Mouse (Mus musculus) urinary bladder, postnatal 14 days (tissue): ENCODE measurements at regions not wholly inside any gene's neighbourhood (a gene's known extent, or its start where the extent isn't known, plus 50 kb on each side); places are given as distances from the start of the nearest gene placed in this dataset.

Experiments used
- DNase-seq: peaks from one replicate; pipeline ENCODE4 v3.0.0; 2021; ENCODE audit warnings: low spot score

DNA sequence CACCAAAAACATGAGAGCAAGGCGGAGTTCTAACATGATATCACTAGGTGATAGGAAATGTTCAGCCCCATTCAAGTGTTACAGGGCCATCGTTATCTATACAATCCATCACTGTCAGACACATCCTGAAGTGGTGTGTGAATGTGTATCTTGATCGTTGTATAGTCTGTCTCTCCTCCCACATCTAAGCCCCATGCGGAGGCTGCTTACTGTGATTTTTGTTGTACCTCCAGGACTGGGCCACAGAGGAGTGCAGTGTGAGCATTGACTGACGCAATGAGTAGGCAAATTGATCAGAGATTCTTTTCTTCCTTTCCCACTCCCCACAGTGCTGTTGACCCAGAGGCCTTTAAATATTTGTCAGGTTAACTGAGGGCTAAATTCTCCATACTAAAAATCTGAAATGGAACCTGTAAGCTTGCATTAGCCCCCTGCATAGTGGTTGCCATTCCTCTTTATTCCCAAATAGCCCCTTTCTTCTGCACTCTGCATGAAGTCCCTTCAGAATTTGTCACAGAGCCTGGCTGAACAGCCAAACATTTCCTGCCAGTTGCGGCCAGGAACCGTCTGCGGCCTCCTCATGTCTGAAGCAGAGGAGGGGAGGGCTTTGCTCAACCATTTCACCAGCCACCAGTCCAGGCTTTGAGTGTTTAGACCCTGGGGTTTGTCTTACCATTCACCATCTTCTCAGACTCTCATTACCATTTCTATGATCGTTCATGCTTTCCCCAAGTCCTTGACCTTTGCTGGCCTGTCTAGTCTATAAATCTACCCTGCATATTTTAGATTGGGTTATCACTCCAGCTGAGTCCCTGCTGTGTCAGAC lies 119.3 kb downstream of the Ttc8 start:
- no peak for DNase-seq

DNA sequence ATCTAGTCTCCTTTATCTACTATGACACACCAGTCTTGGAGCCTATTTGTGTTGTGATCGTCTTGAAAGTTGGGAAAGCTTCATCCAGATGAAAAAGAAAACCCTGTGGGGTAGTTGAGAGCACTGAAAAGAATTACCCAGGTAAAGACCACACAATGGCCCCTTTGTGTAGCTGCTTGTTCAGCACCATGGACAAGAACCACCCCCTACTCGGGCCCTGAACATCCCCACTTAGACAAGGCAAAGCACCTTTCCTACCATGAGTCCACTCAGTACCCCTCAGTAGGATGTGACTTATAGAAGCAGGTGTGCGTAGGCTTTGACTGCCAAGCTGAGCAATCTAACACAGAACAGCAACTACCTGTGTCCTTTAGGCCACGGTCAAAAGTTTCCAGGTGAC lies 121.2 kb downstream of the Ttc8 start:
- DNase-seq: no peak

DNA sequence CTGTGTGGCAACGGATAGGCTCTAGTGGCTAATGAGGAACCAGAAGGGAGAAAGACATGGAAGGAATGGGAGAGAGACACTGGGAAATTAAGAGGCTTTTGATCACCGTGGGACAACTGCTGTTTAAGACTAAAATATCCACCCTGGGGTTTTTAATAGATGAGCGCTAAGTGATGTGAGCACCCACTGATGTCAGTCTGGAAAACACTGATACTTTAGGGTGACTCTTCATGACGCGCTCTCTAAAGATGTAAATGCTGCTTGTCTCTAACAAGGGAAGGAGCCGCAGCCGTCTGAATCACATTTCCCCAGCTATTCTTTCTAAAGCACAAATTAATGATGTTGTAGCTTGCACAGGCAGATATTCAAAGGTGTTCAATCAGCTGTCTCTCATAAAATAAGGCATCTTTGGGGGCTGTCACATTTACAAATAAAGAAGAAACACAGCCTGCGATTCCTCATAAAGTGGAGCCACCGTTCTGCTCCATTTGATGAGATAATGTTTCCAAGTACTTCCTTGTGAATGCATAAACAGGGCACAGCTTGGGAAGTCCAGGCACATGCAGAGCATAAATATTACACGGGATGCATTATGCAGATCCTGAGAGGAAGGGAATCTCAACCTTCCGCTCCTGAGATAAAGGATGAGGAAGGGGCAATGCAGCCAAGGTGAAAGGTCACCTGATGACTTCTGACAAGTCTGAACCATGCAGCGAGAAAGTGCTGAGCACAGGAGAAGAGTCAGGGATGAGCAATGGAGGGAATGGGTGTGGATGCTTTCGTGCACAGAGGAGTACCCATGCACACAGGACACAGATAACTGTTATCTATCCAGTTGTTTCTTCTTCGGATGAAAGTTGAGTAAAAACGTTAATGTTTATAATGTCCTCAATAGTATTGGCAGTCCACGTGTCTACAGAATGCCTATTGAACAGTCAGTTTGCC lies 122.8 kb downstream of the Ttc8 start:
- DNase-seq: no peak

DNA sequence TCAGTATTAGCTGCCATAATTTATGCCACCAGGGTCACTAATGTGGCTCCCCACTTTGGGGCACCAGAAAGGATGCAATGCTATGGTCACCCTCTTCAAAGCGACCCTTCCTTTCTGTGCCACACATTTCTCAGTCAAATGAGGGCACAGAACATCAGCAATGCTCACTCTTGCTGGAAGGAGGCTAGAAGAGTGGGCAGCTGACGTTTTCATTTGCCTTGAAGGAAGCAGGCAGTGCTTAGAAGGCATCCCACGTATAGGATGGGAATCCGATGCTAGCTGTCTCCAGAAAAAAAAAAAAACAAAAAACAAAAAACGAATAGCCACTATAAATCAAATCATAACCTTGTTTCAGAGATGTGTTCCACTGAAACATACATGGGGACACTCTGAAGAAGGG lies 124.1 kb downstream of the Ttc8 start:
- no peak for DNase-seq

DNA sequence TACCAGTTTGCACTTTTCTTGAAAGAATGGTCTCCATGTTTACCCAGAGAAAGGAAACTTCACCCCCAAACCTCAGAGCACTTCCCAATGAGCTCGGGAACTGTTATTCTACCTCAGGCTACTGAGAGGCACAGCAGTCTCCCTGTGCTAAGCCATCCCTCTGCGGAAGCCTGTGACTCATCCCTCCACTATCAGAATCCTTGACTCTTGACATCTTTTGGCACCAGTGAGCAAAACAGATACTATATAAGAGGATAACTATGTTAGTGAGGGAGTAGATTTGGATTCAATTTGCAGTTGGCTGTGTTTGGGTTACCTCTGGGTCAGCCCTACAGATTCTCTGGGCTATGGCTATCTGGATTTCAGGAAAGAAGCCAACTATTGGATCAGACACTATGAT lies 130.1 kb downstream of the Ttc8 start:
- DNase-seq: no peak

DNA sequence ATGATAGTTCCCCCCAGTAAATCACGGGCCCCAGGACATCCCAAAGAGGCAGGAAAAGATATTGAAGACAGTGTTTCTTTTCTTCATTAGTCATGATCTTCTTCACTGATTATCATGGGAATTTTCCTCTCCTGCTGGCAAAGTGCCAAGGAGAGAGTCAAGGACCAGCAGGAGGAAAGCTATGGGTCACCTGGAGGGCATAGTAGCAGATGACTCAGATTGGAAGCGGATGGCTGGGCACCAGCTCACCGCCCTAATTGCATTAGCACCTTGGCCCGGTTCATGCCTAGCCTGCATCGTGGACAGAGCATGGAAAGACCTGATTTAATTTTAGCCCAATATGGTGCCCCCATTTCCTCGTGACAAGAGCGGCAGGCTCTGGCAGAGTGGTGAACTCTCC lies 132.2 kb downstream of the Ttc8 start:
- DNase-seq: no peak

DNA sequence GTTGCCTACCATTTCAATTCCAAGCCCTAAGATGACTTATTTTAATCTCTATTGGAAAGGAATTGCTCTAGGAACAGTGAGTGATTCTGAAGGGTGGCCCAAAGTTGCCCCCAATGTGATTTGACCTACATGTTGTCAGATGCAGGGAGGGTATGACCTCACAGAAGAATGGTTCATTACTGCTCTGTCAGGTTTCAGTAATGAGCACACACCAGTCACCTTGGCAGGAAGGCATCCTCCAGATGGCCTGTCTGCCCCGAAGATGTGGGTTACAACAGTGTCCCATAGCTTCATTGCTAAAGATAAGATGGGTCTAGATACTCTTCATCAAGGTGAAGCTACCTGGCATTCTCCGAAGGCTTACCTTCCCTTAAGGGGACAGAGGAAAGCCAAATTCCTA lies 137.1 kb downstream of the Ttc8 start:
- no peak for DNase-seq

DNA sequence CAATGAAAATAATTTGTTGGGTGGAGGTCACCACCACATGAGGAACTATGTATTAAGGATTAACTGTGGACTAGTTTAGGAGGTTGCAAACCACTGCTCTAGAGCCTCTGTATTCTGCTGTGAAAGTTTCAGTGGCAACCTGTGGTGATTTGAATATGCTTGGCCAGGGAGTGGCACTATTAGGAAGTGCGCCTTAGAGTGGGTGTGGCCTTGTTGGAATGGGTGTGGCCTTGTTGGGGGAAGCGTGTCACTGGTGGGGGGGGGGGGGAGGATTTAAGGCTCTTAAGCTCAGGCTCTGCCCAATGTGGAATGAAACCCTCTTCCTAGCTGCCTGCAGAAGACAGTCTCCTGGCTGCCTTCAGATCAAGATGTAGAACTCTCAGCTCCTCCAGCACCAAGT lies 138.5 kb downstream of the Ttc8 start:
- DNase-seq: no peak

DNA sequence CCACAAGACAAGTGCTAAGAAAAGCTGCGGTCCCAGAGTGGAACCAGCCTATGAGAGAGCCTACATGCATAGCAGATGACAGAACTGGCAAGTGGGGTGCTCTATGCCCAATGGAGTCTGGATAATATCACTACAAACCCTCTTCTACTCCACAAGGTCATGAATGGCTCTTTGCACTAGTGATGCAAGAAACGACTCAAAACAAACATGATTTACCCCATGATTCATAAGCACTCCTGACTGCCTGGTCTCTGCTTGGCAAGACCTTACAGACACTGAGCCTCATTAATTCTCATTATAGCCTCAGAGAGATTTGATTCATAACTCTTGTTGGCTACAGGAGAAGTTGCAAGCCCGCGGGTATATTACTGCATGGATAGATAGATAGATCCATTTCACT lies 139.1 kb downstream of the Ttc8 start:
- no peak for DNase-seq

DNA sequence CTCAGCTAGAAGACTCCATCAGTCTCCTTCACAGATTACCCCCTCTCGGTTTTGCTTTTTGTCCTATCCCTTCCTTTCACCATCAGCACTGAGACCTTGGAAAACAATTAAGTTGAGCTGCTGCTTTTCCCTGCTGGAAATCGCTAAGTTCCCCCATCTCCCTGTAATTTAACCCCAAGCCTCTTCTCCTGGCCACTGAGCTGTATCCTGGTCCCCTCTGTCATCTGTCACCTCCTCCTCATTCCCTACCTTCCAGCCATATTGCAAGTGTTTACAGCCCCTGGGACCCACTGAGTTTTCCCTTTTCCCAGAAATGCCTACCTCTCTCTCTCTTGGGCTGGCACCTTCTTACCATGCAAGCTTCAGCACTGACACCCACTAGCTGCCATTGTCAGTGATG lies 140.3 kb downstream of the Ttc8 start:
- no peak for DNase-seq

DNA sequence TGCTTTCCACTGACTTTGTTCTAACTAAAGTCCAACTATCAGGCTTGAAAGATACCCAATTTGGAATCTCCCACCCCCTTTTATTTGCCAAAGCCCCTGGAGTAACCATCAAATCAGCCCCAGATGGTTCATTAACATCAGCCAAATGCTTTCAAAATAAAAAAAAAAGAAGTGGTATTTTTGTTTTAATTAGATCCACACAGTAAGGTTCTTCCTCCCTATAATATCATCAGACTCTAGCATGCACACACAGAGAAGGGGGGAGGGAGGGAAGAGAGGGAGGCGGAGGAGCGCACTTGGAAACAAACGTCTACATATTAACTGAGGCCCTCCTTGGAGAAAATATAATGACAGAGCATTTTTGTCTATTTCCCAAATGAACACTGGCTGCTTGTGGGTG lies 143.1 kb downstream of the Ttc8 start:
- DNase-seq: no peak

DNA sequence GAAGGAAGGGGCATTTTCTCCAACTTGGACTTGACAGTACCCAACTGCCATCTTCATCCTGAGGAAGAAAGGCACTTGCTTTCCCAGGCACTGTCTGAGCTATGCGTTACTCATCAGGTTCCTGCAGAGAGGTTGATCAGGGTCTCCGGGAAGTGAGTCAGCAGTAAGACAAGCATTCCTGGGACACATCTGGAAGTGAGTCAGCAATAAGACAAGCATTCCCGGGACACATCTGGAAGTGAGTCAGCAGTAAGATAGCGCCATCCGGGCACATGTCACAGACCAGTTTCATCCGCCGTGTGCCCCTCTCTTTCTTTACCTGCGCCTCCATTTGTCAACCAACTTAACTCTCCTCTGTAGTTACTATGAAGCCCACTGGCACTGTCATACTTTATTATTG lies 143.5 kb downstream of the Ttc8 start:
- no peak for DNase-seq

DNA sequence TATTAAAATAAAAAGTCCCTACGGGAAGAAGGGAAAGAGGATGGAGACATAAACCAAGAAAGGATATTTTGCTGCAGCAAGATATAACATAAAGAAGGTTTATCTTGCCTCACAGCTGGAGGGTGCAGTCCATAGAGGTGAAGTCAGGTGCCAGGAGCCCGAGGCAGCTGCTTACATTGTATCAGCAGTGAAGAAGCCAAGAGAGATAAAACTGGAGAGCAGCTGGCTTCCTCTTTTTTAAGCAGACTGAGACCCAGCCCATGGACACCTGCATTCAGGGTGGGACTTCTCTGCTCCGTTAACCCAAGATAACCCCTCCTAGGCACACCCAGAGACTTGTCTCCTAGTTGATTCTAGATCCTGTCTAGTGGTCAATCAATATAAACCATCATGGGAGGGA lies 147.6 kb downstream of the Ttc8 start:
- no peak for DNase-seq

DNA sequence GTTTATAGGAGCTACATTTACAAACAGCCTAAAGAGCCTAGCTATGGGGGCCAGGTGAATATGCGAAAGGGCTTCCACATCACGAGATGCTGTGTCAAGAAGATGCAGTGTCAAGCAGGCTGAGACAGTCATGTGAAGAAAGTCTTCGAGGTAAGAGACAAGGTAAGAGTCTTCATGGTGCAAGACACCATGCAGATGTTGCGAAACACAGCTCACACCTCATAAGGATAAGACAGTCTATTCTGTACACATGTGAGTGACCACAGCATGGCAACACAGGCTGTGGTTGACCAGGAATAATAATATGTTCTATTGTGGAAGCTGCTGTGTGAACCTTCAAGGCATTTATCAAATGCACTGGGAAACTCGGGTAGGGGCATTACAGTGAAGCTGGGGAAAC lies 153.4 kb downstream of the Ttc8 start:
- DNase-seq: no peak

DNA sequence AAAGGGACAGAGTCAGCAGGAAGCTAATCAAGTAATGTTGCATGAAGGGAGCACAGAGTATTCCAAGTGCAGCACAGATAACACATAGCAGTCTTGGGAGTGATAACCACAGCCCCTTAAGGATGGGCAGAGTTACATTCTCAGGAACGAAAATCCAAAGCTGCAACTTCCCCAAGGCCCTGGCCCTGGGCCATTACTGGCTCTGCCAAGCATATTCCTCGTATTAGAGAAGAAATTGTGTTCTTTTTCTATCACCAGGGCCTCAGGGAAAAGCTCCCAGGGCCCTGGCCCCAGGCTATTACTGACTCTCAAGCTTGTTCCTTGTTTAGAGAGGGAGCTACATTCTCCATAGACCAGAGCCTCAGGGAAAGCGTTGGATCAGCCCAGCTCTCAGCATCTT lies 157.0 kb downstream of the Ttc8 start:
- DNase-seq: no peak

DNA sequence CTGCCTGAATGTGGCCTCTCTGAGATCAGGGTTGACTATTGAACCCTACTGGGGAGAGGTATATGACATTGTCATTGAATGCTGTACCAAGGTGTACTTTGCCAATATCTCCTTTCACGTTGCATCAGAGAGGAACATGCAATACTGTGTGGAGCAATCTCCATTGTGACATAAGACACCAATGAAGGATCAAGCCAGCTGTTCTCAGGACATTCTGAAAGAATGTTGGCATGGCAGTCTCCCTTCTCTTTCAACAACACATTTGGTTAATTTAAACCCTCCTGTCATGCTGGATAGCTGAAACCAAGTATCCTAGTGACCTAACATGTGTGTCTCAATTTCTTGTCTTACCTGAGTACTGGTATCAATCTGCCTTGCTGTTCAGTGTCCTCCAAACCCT lies 159.5 kb downstream of the Ttc8 start:
- DNase-seq: no peak

DNA sequence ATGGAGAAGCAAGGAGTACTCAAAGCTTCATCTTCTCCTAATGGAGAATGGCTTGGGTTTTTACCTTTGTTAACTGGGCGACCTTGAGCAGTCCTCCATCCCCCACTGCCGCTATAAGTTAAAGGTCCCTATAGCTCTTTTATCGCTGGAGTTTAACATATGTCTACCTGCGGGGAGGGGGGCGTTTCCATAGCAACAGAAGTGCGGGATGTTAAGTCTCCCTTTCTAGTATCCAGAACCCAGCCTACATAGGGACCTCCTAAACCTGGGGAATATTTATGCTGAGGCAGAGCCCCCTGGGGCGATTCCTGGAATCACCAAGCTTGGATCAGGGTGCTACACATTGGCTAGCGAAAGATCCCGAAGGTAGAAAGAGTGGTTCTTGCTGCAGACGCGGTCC lies 163.2 kb downstream of the Ttc8 start:
- DNase-seq: no peak

DNA sequence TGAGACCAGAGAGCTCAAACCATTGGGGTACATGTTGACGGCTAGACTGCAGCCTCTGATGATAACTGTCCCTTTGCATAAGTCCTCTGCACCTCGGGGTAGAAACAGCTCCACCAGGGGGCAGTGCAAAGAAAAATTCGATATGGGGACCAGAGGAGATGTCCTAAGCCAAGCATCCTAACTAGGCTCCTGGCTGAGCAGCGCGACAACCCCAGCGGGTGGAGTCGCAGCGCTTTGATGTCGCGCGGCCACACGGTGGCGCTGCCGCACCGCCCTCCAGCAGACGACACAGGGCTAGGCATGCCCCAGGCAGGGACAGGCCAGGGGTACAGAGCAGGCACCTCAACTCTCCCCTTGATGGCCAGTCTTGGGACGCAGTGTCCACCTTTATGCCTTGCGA lies 163.8 kb downstream of the Ttc8 start:
- peak; percentile 79 for DNase-seq

DNA sequence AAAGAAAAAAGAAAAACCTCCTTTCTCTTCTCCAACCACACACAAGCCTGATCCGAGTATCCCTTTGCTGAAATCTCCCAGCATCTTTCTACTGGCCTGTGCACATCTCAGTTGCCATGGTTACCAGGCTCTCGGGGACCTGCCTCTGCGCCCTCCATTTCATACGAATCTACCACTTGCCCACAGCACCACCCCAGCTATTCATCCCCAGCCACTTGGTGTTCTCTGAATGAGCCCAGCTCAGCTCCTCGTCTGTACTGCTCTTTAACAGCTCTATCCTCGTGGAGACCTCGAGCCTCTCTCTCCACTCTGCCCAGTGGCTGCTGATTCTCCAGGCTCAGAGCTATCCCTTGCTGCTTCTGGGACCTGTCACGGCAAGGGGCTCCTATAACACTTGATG lies 166.9 kb downstream of the Ttc8 start:
- no peak for DNase-seq

DNA sequence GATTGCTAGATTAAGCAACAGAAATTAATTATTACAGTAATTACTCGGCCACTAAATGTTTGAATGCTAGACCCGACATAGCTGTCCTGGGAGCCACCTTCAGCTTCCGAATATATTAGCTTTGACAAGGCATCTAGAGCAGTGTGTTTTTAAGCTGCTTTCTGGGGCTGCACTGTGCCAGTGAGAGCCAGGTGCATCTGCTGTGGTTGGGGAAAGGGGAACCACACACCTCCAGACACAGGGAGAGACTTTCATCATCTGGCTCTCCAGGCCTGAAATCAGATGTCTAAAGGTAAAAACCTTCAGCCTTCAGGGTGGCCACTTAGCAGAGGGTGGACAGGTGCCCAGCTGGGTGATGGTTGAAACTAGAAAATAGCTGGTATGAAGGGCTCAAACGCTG lies 171.4 kb downstream of the Ttc8 start:
- DNase-seq: no peak

DNA sequence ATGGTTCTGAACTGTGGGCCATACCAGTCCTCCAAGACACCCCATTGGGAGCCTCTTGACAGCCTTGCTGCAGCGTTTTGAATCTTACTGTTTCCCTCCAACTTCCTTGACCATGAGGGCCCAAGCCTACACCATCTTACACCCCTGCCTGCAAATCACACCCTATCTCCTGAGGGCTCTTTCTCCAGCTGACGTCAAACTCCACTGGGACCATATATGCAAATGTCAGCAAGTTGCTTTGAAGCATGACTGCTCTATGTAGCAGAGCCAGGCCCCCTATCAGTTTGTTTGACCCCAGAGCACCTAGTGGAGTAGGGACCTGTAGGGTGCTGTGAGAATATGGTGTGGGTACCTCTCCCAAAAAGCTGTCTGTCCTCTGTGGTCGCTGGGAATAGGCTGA lies 172.8 kb downstream of the Ttc8 start:
- no peak for DNase-seq

DNA sequence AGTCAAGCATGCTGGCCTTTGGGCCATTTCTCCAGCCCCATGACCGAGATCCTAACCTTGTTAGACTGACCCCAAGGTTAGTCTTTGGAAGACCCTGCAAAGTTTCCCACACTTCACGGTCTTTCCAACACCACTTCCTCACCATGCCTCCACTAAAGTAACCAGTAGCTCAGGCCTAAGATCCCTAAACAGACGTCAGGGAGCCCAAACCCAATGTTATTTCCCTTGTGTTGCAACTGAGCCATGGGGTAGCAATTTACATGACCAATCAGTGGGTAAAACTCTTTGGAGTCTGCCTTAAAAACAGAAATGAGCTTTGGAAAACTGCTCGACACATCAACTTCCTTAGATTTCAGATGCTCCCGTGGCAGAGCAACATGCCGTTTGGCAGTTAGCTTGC lies 173.6 kb downstream of the Ttc8 start:
- no peak for DNase-seq

DNA sequence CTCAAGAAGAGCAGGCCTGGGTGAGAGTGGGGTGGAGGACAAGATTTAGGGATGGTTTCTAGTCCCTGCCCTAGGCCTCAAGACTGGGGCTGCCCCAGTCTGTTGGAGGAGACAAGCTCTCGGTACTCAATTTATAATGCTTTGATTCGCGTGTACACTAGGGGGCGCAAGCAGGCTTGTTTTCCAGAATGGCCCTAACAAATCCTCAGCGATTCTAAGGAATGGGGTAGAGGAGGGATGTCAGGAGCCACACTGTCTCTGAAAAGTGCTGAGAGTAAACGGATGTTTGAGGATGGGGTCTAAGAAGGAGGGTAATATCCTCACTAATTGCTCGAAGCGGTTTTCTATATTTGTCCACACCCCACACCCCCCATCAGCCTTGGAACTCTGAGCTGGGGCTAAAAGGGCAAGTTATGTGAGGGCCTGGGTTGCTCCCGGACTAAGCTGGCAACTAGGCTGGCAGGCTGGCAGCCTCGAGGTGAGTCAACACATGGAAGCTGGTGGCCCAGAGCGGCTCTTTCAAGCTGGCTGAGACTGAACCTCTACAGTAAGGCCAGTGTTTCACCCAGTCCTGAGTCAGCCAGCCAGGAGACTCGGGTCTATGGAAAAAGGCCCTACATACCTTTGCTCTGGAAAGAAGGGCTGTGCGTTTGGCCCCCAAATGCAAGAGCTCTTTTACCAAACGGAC lies 176.7 kb downstream of the Ttc8 start:
- peak; percentile 88 for DNase-seq
